Mouse (Mus musculus): Measurements from ENCODE around the gene Sipa1l1. TPM values are rescaled to one million over a fixed set of nuclear protein-coding genes. Genes with fewer than 3 reads are reported as not detected.

Gene Sipa1l1
- polyA plus RNA-seq, 1 experiment, result 50.5 TPM

DNA sequence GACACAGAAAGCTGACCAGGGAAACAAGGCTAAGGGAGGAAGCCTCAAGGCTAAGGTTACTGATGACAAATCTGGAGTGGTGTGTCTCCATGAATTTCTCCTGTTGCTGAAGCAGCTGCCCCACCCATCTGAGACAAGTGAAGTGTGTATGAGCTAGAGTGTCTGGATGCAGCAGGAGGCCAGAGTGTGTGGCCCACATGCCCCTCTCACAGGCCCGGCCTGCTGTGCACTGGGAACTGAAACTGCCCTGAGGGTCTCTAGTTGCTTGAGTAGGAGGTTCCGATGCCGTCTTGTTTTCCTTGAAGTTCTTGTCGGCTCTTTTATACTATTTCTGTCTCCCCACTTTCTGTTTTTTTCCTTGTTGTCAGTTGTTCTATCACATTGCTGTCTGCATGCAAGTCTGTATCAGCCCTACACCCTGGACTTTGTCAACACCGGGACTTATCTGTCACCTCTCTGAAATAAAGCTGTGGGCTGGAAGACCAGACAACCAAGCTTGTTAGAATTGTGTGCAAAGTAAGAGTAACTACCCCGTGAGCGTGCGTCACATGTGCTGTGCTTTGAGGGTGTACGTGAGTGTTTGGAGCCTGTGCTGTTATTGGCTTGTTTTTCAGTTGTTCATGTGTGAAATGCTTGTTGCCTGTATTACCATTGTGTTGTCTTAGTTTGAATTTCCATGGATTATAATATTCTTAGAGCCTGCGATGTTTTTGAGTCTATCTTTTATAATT, 186.5 kb downstream of the Sipa1l1 start:
- Histone ChIP-seq H3K27ac (ENCODE audit: insufficient read depth, low read depth, low read length) (no peak overlapping the region), H3K4me3 (ENCODE audit: insufficient read depth, low read depth, low read length) (0 out of 2 replicates have a peak overlapping the region, but pooled peaks have one; percentile 6), H3K4me1 (ENCODE audit: control insufficient read depth, insufficient read depth, low read length) (peaks cover 35% of the 10 kb centered on the region)
- WGBS, result 36% methylated on average over 10 of the region's 10 CpGs
- TF ChIP-seq POLR2A (IDR thresholded peaks at IDR 0.05; ENCODE audit: insufficient read depth, low read depth, low read length), result no peak
- TF ChIP-seq CTCF (IDR thresholded peaks at IDR 0.05; ENCODE audit: insufficient read depth, low read depth, low read length), result no peak

DNA sequence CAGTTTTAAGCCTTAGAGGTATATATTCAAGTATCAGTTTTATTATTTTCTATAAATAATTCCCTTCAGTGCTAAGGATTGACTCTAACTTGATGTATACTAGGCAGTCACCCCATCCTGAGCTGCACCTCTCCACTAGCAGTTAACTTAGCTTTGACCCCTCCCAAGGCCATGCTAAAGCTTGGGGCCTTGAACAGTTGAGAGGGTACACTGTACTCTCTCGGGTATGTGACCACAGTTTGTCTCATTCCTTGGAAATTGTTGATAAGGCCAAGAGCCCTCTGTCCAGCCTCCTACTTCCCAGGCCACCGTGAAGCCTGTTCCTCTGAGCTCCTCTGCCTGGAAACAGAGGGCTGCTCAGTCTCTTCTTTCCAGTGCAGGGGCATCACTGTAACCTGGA, 187.4 kb downstream of the Sipa1l1 start:
- TF ChIP-seq POLR2A (IDR thresholded peaks at IDR 0.05; ENCODE audit: insufficient read depth, low read depth, low read length), result no peak
- TF ChIP-seq CTCF (IDR thresholded peaks at IDR 0.05; ENCODE audit: insufficient read depth, low read depth, low read length), result no peak
- 44% methylated on average over 2 of the region's 2 CpGs for WGBS
- no peak overlapping the region for H3K4me3 ChIP-seq (ENCODE audit: insufficient read depth, low read depth, low read length)

DNA sequence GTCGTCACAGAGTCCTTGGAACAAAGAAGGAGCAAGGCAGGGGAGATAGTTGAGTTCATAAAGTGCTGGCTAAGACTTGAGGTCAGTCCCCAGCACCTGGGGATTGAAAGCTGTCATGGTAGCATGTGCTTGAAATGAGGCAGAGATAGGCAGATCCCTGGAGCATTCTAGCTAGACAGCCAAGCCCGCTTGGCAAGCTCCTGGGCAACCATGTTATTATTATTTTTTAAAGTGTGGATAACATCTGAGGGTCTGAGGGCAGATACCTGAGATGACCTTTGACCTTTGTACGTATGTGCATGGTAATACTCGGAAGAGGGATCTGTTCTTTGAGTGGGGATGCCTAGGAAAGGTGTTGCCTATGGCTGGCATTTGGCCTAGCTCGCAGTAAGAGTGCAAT, 188.3 kb downstream of the Sipa1l1 start:
- H3K4me3 ChIP-seq (ENCODE audit: insufficient read depth, low read depth, low read length), result no peak overlapping the region
- peaks cover 32% of the 10 kb centered on the region for H3K4me1 ChIP-seq (ENCODE audit: control insufficient read depth, insufficient read depth, low read length)
- no peak overlapping the region for H3K27ac ChIP-seq (ENCODE audit: insufficient read depth, low read depth, low read length)
- TF ChIP-seq POLR2A (IDR thresholded peaks at IDR 0.05; ENCODE audit: insufficient read depth, low read depth, low read length), result no peak
- no peak for TF ChIP-seq CTCF (IDR thresholded peaks at IDR 0.05; ENCODE audit: insufficient read depth, low read depth, low read length)
- WGBS, result 81% methylated on average over 5 of the region's 5 CpGs

More for the DNA sequence above, 187.4 kb downstream of the Sipa1l1 start:
- Histone ChIP-seq H3K27ac (ENCODE audit: insufficient read depth, low read depth, low read length) (no peak overlapping the region), H3K4me1 (ENCODE audit: control insufficient read depth, insufficient read depth, low read length) (peaks cover 32% of the 10 kb centered on the region)

DNA sequence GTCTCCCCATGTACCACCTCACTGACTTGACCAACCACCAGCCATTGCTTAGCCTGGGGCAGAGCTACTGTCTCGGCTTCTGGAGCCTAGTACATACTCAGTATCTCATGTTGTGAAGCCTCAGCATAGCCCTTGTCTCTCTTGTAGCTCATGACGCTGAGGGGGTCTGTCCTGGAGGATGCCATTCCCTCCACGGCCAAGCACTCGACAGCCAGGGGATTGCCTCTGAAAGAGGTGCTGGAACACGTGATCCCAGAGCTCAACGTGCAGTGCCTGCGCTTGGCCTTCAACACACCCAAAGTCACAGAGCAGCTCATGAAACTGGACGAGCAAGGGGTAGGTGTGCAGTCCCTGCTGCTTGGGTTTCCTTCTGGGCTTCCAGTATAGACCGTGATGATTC, 193.7 kb downstream of the Sipa1l1 start:
- TF ChIP-seq POLR2A (IDR thresholded peaks at IDR 0.05; ENCODE audit: insufficient read depth, low read depth, low read length) (no peak), CTCF (IDR thresholded peaks at IDR 0.05; ENCODE audit: insufficient read depth, low read depth, low read length) (no peak)
- WGBS, result 72% methylated on average over 9 of the region's 9 CpGs

GRCm38 (mm10) chr12:82364186-82364585, 195.1 kb downstream of the Sipa1l1 start:
- no peak for TF ChIP-seq CTCF (IDR thresholded peaks at IDR 0.05; ENCODE audit: insufficient read depth, low read depth, low read length)
- no peak for TF ChIP-seq POLR2A (IDR thresholded peaks at IDR 0.05; ENCODE audit: insufficient read depth, low read depth, low read length)
- 65% methylated on average over 7 of the region's 7 CpGs for WGBS
- Histone ChIP-seq H3K27ac (ENCODE audit: insufficient read depth, low read depth, low read length) (no peak overlapping the region), H3K4me1 (ENCODE audit: control insufficient read depth, insufficient read depth, low read length) (peaks cover 24% of the 10 kb centered on the region), H3K4me3 (ENCODE audit: insufficient read depth, low read depth, low read length) (no peak overlapping the region)

More for the DNA sequence above, 193.7 kb downstream of the Sipa1l1 start:
- H3K4me3 ChIP-seq (ENCODE audit: insufficient read depth, low read depth, low read length), result no peak overlapping the region
- H3K4me1 ChIP-seq (ENCODE audit: control insufficient read depth, insufficient read depth, low read length), result peaks cover 26% of the 10 kb centered on the region
- H3K27ac ChIP-seq (ENCODE audit: insufficient read depth, low read depth, low read length), result no peak overlapping the region

DNA sequence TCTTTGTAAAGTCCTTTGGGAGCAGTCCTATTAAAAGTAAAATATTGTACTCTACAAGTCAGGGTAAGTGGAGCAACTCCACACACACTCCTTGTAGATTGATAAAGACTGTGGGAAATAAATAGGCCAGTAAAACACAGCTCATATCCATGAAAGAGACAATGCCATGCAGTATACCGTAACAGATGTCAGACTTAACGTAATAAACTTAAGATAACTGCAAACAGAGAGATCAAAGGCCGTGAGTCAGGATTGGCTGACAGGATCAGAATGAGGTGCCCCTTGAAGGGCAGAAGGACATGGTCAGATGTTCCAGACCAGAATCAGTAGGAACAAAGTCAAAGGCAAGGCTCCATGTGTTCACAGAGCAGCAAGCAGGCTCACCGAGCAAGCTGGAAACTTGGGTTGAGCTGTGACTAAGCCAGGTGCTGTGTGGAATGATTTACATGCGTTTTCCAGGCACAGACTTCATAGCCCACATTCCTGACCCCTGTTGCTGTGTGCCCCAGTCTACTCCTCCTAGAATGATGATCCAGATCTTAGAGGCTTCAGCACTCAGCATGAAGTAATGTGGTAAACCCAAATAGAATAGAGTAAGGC, 196.3 kb downstream of the Sipa1l1 start:
- H3K27ac ChIP-seq (ENCODE audit: insufficient read depth, low read depth, low read length), result no peak overlapping the region
- 50% methylated on average over 5 of the region's 5 CpGs for WGBS

DNA sequence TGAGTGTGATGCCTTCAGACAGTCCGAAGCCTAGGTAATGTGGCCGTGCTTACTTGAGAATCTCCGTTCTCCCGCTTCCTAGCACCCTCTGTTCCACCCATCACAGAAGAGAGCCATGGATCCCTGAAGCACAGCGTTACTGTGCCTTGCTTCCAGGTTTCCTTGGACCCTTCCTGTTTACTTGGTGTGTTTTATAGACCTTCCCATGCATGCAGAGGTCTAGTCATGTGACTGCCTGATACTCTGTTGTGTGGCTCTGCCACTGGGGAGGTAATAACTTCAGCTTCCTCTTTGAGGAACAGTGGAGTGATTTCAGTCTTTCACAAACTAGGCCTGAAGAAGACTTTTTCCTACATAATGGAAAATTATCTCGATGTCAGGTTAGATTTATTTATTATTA, 197.6 kb downstream of the Sipa1l1 start:
- TF ChIP-seq CTCF (IDR thresholded peaks at IDR 0.05; ENCODE audit: insufficient read depth, low read depth, low read length) (no peak), POLR2A (IDR thresholded peaks at IDR 0.05; ENCODE audit: insufficient read depth, low read depth, low read length) (no peak)
- Histone ChIP-seq H3K4me3 (ENCODE audit: insufficient read depth, low read depth, low read length) (no peak overlapping the region), H3K4me1 (ENCODE audit: control insufficient read depth, insufficient read depth, low read length) (peaks cover 24% of the 10 kb centered on the region), H3K27ac (ENCODE audit: insufficient read depth, low read depth, low read length) (peak overlapping the region; percentile 53; the same call in 1 of the 2 replicates)
- 69% methylated on average over 6 of the region's 6 CpGs for WGBS

More for the DNA sequence above, 196.3 kb downstream of the Sipa1l1 start:
- H3K4me1 ChIP-seq (ENCODE audit: control insufficient read depth, insufficient read depth, low read length), result peaks cover 26% of the 10 kb centered on the region
- TF ChIP-seq CTCF (IDR thresholded peaks at IDR 0.05; ENCODE audit: insufficient read depth, low read depth, low read length) (no peak), POLR2A (IDR thresholded peaks at IDR 0.05; ENCODE audit: insufficient read depth, low read depth, low read length) (no peak)
- H3K4me3 ChIP-seq (ENCODE audit: insufficient read depth, low read depth, low read length), result no peak overlapping the region

- 63% methylated on average over 2 of the region's 2 CpGs for WGBS
- H3K4me1 ChIP-seq (ENCODE audit: control insufficient read depth, insufficient read depth, low read length), result peaks cover 25% of the 10 kb centered on the region
- no peak overlapping the region for H3K4me3 ChIP-seq (ENCODE audit: insufficient read depth, low read depth, low read length)
- H3K27ac ChIP-seq (ENCODE audit: insufficient read depth, low read depth, low read length), result no peak overlapping the region
- TF ChIP-seq CTCF (IDR thresholded peaks at IDR 0.05; ENCODE audit: insufficient read depth, low read depth, low read length) (no peak), POLR2A (IDR thresholded peaks at IDR 0.05; ENCODE audit: insufficient read depth, low read depth, low read length) (no peak)
Measured at GRCm38 (mm10) chr12:82367345-82367744, 198.2 kb downstream of the Sipa1l1 start.

DNA sequence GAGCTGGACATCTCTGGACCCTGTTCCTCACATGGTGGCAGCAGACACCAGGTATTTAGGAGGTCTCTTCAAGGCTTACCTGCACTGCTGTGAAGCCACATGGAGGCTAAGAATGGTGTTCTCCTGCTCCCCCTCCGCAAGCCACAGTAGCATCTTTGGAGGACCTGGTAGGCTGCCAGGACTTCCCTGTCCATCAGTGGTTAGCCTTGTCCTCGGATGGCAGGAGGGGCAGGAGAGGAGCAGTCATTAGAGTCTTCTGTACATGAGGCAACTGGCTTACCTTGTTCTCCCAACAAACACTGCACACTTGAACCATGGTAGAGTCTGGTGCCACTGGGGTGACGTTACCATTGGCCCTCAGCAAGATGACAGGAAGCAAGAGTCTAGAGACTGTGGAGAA, 198.9 kb downstream of the Sipa1l1 start:
- WGBS, result 56% methylated on average over 3 of the region's 3 CpGs
- no peak for TF ChIP-seq CTCF (IDR thresholded peaks at IDR 0.05; ENCODE audit: insufficient read depth, low read depth, low read length)
- TF ChIP-seq POLR2A (IDR thresholded peaks at IDR 0.05; ENCODE audit: insufficient read depth, low read depth, low read length), result no peak

More for the DNA sequence above, 198.9 kb downstream of the Sipa1l1 start:
- no peak overlapping the region for H3K4me3 ChIP-seq (ENCODE audit: insufficient read depth, low read depth, low read length)
- 0 out of 2 replicates have a peak overlapping the region, but pooled peaks have one; percentile 25 for H3K27ac ChIP-seq (ENCODE audit: insufficient read depth, low read depth, low read length)
- H3K4me1 ChIP-seq (ENCODE audit: control insufficient read depth, insufficient read depth, low read length), result peaks cover 25% of the 10 kb centered on the region
